Mouse (Mus musculus) stomach, postnatal 0 days (tissue): Measurements from ENCODE around the gene Cadps. TPM values are rescaled to one million over a fixed set of nuclear protein-coding genes. Genes with fewer than 3 reads are reported as not detected.

Experiments
- ATAC-seq: fragments of 200-750 bp; cut with Nextera tagmentation; 2 replicates; pipeline ENCODE4 v1.8.0; 2017; ENCODE audit not compliant: low FRiP score, low TSS enrichment
- DNase-seq: peaks from one replicate; pipeline ENCODE4 v3.0.0-alpha.2; 2016; ENCODE audit warnings: low spot score
- H3K27ac ChIP-seq: fragments of 300-500 bp; sonication (generic); replicated peaks from 2 replicates; pipeline ENCODE4 v1.5.1; 2014; ENCODE audit warnings: mild to moderate bottlenecking, control low read depth
- H3K27me3 ChIP-seq: fragments of 300-500 bp; sonication (generic); 2 replicates; pipeline ENCODE4 v1.6.1; 2014; ENCODE audit warnings: low read length; ENCODE audit not compliant: control insufficient read depth, insufficient read depth
- H3K36me3 ChIP-seq: fragments of 300-500 bp; sonication (generic); 2 replicates; pipeline ENCODE4 v1.6.1; 2014; ENCODE audit warnings: low read length, mixed read lengths; ENCODE audit not compliant: control insufficient read depth, insufficient read depth
- H3K4me1 ChIP-seq: fragments of 300-500 bp; sonication (generic); replicated peaks from 2 replicates; pipeline ENCODE4 v1.6.1; 2014; ENCODE audit warnings: antibody characterized with exemption; ENCODE audit not compliant: control insufficient read depth, insufficient read depth
- H3K4me2 ChIP-seq: fragments of 300-500 bp; sonication (generic); replicated peaks from 2 replicates; pipeline ENCODE4 v1.6.1; 2014; ENCODE audit warnings: low read depth, mild to moderate bottlenecking, control low read depth, moderate library complexity
- H3K4me3 ChIP-seq: fragments of 300-500 bp; sonication (generic); 2 replicates; pipeline ENCODE4 v1.5.1; 2014; ENCODE audit warnings: low read depth, low read length, control low read depth
- H3K9ac ChIP-seq: fragments of 300-500 bp; sonication (generic); 2 replicates; pipeline ENCODE4 v1.6.1; 2014; ENCODE audit warnings: mild to moderate bottlenecking, low read length, control low read depth, mixed read lengths
- H3K9me3 ChIP-seq: fragments of 300-500 bp; sonication (generic); 2 replicates; pipeline ENCODE4 v1.6.1; 2016; ENCODE audit warnings: low read length; ENCODE audit not compliant: control insufficient read depth
- CTCF ChIP-seq: IDR thresholded peaks from 2 replicates; pipeline ENCODE4 v1.5.1; 2016; ENCODE audit warnings: antibody characterized with exemption, low read depth, mild to moderate bottlenecking, moderate library complexity
- EP300 ChIP-seq: optimal IDR thresholded peaks from 2 replicates; pipeline ENCODE3; 2016; ENCODE audit warnings: antibody characterized with exemption
- WGBS: fragments of 180-500 bp; shearing (Covaris S2); extraction: QIAGEN DNeasy Blood & Tissue Kit; methylation state at CpG from one replicate; pipeline ENCODE4 v1.1.7; 2014; 5-methylcytosine and 5-hydroxymethylcytosine counted together
- polyA plus RNA-seq: library from polyadenylated mRNA; unstranded; fragments of >200 nt; fragmentation: Nextera tagmentation; extraction: Ambion mirVana; gene quantifications from 2 replicates; pipeline ENCODE4 v1.2.1, GENCODE M21; 2015

The Cadps gene
- polyA plus RNA-seq, 1 experiment from 2014 or later = 1.5 TPM

GRCm38 (mm10) chr14:12592472-12593075 is 230.3 kb downstream of the Cadps start:
- Histone ChIP-seq H3K27ac (no peak overlapping the region), H3K4me2 (no peak overlapping the region), H3K9ac (no peak overlapping the region), H3K4me3 (no peak overlapping the region), H3K36me3 (no peaks in the 10 kb centered on the region), H3K4me1 (no peaks in the 10 kb centered on the region), H3K9me3 (no peaks in the 10 kb centered on the region), H3K27me3 (no peaks in the 10 kb centered on the region)
- no peak for ATAC-seq
- 70% methylated on average over 5 of the region's 5 CpGs for WGBS
- no peak for DNase-seq
- TF ChIP-seq EP300 (no peak), CTCF (no peak)

DNA sequence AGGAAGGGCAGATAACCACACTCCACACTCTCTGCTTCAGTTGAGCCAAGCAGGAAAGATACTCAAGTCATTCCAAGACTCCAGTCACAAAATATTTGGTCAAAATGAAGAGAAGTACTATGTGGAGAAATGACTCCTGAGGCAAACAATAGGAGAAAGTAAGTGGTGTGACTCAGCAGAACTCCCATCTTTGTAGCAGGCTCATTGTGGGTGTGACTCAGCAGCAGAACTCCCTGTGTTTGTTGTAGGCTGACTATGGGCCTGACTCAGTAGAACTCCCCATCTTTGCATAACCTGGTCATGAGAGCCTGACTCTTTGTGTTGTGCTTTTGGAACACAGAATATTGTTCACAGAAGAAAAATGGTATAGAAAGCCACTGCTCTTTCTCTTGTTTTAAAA is 231.1 kb downstream of the Cadps start:
- Histone ChIP-seq H3K4me1 (no peaks in the 10 kb centered on the region), H3K27me3 (no peaks in the 10 kb centered on the region), H3K27ac (no peak overlapping the region), H3K36me3 (no peaks in the 10 kb centered on the region), H3K9ac (no peak overlapping the region), H3K4me2 (no peak overlapping the region), H3K4me3 (no peak overlapping the region), H3K9me3 (no peaks in the 10 kb centered on the region)
- DNase-seq (no peak), ATAC-seq (no peak)
- no peak for TF ChIP-seq EP300

DNA sequence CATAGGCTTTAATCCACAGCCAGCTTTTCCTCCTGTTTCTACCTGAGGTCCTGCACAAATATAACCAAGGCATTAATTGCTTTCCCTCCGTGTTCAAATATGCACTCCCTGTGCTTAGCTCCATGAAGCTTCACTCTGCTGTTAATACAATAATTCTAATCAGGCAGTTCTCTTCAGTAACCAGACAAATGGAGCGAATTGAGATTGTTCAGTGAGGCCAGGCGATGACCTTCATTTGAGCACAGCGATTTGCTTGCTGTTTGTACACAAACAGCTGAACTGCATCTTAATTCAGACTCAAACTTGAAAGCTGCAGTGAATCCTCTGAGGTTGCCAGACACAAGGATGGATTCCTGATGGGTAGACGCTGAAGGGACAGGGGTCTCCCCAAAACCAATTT is 239.3 kb downstream of the Cadps start:
- H3K9ac ChIP-seq = no peak overlapping the region
- no peaks in the 10 kb centered on the region for H3K9me3 ChIP-seq
- no peak overlapping the region for H3K4me3 ChIP-seq
- no peak for DNase-seq
- no peaks in the 10 kb centered on the region for H3K4me1 ChIP-seq
- 74% methylated on average over 5 of the region's 5 CpGs for WGBS
- H3K4me2 ChIP-seq = no peak overlapping the region
- ATAC-seq = no peak
- H3K36me3 ChIP-seq = no peaks in the 10 kb centered on the region
- H3K27ac ChIP-seq = no peak overlapping the region
- H3K27me3 ChIP-seq = no peaks in the 10 kb centered on the region
- TF ChIP-seq CTCF (no peak), EP300 (no peak)

DNA sequence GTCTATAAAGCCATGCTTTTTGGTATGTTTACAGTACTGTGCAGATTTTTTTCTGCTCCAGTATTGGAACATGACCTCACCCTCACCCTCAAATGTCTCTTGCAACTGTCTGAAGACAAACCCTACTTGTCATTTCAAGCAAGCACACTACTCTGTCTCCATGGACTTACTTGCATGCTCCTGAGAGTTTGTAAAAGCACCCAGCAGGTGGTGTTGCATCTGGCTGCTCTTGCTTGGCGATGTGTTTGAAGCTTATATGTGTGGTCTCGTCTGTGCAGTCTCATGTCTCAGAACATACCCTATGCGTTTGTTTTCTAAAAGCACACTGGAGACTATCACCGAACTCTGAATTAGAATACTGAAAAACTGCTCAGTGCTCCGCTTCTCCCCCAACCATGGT is 241.2 kb downstream of the Cadps start:
- TF ChIP-seq CTCF (peak; percentile 35), EP300 (no peak)
- H3K36me3 ChIP-seq = no peaks in the 10 kb centered on the region
- ATAC-seq (no peak), DNase-seq (no peak)
- 61% methylated on average over 5 of the region's 5 CpGs for WGBS
- H3K4me2 ChIP-seq = no peak overlapping the region
- H3K27me3 ChIP-seq = no peaks in the 10 kb centered on the region
- H3K9ac ChIP-seq = no peak overlapping the region
- H3K4me3 ChIP-seq = no peak overlapping the region
- no peaks in the 10 kb centered on the region for H3K4me1 ChIP-seq
- H3K27ac ChIP-seq = no peak overlapping the region
- H3K9me3 ChIP-seq = no peaks in the 10 kb centered on the region

DNA sequence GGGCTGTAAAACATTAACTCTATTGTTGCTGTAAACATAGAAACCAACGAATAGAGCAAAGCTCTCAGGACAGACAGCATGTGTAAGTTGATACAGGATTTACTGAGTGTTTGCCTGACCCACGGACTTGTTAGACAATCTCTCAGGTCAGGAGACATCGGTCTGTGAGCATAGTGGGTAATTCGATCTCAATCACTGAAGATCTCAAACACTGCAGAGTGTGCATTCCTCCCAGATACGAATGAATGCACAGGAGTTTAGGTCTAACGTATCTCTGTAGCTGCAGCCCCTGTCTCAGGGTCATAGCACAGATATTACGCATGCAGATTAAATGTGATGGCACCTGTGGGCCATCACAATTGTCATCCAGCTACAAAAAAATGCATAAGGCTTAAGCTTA is 242.1 kb downstream of the Cadps start:
- H3K4me1 ChIP-seq = no peaks in the 10 kb centered on the region
- H3K27me3 ChIP-seq = no peaks in the 10 kb centered on the region
- WGBS = 13% methylated on average over 7 of the region's 7 CpGs
- DNase-seq (no peak), ATAC-seq (no peak)
- no peaks in the 10 kb centered on the region for H3K36me3 ChIP-seq
- H3K4me3 ChIP-seq = no peak overlapping the region
- no peak overlapping the region for H3K4me2 ChIP-seq
- H3K9me3 ChIP-seq = no peaks in the 10 kb centered on the region
- no peak overlapping the region for H3K27ac ChIP-seq
- TF ChIP-seq EP300 = no peak
- no peak for TF ChIP-seq CTCF
- no peak overlapping the region for H3K9ac ChIP-seq

DNA sequence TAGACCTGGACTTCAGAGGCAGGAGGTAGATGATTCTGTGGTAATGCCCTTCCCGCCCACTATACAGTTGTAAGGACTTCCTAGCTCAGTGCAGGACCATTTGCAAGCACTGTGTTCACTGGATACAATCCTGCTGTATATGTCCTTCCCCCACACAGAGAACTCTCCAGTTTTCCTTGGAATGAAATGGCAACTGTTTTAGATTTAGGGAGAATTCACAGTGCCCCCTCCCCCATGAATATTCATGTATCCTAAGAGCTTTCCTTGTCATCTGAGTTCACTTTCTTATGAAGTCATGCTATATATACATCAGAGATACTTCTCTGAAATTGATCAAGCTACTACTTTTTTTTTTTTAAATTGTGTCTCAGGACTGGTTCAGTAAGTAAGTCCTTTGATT is 244.7 kb downstream of the Cadps start:
- DNase-seq = no peak
- H3K36me3 ChIP-seq = no peaks in the 10 kb centered on the region
- H3K27me3 ChIP-seq = no peaks in the 10 kb centered on the region
- 91% methylated on average over 1 of the region's 1 CpGs for whole genome bisulfite sequencing
- H3K9ac ChIP-seq = no peak overlapping the region
- H3K9me3 ChIP-seq = no peaks in the 10 kb centered on the region
- no peaks in the 10 kb centered on the region for H3K4me1 ChIP-seq
- no peak overlapping the region for H3K27ac ChIP-seq
- no peak overlapping the region for H3K4me3 ChIP-seq
- TF ChIP-seq CTCF (no peak), EP300 (no peak)
- no peak for ATAC-seq
- H3K4me2 ChIP-seq = no peak overlapping the region
